Mouse (Mus musculus) testis, adult 2 months (tissue): ENCODE measurements at regions not wholly inside any gene's neighbourhood (a gene's known extent, or its start where the extent isn't known, plus 50 kb on each side); places are given as distances from the start of the nearest gene placed in this dataset.

Experiments
- CTCF ChIP-seq: fragments of 200-500 bp; IDR thresholded peaks from 2 replicates; pipeline ENCODE4 v1.5.1; 2012; ENCODE audit warnings: low read depth, mild to moderate bottlenecking, inconsistent platforms, low read length, moderate library complexity; ENCODE audit not compliant: control insufficient read depth, insufficient read depth, insufficient replicate concordance
- POLR2A ChIP-seq: fragments of 200-500 bp; IDR thresholded peaks from 2 replicates; pipeline ENCODE4 v1.6.1; 2012; ENCODE audit warnings: low read depth, mild to moderate bottlenecking, inconsistent platforms, low read length, moderate library complexity; ENCODE audit not compliant: control insufficient read depth

GRCm38 (mm10) chr2:59422291-59423242, 61.9 kb upstream of the Dapl1 start:
- TF ChIP-seq CTCF (no peak), POLR2A (no peak)
